Mouse (Mus musculus) lung, embryonic 14.5 days (tissue): ENCODE data around the gene Cuta. TPM values are rescaled to one million over a fixed set of nuclear protein-coding genes. Genes with fewer than 3 reads are reported as not detected.
A peak's percentile ranks its signal among the peaks of the same experiment; 100 is the strongest.
"Not testable (repeated sequence)": the region's sequence is repeated elsewhere in the genome, so short reads cannot be mapped to it uniquely, and the experiment has no call there.

Source experiments
- ATAC-seq: fragments of 200-750 bp; cut with Nextera tagmentation; 2 replicates; pipeline ENCODE4 v1.8.0; 2017; ENCODE audit warnings: mild to moderate bottlenecking, moderate TSS enrichment, moderate library complexity; ENCODE audit not compliant: insufficient read depth
- DNase-seq: peaks from one replicate; pipeline ENCODE4 v3.0.0-alpha.2; 2015
- H3K27ac ChIP-seq: fragments of 300-500 bp; sonication (generic); 2 replicates; pipeline ENCODE4 v1.5.1; 2014; ENCODE audit warnings: low read depth, mild to moderate bottlenecking, moderate library complexity
- H3K27me3 ChIP-seq: fragments of 300-500 bp; sonication (generic); 2 replicates; pipeline ENCODE4 v1.6.1; 2014; ENCODE audit warnings: low read length, control low read depth; ENCODE audit not compliant: insufficient read depth
- H3K36me3 ChIP-seq: fragments of 300-500 bp; sonication (generic); 2 replicates; pipeline ENCODE4 v1.6.1; 2014; ENCODE audit warnings: control low read depth; ENCODE audit not compliant: insufficient read depth
- H3K4me1 ChIP-seq: fragments of 300-500 bp; sonication (generic); 2 replicates; pipeline ENCODE4 v1.6.1; 2014; ENCODE audit warnings: antibody characterized with exemption, control low read depth; ENCODE audit not compliant: insufficient read depth
- H3K4me2 ChIP-seq: fragments of 300-500 bp; sonication (generic); 2 replicates; pipeline ENCODE4 v1.6.1; 2014; ENCODE audit warnings: mild to moderate bottlenecking
- H3K4me3 ChIP-seq: fragments of 300-500 bp; sonication (generic); 2 replicates; pipeline ENCODE4 v1.5.1; 2014; ENCODE audit warnings: low read depth, low read length
- H3K9ac ChIP-seq: fragments of 300-500 bp; sonication (generic); 2 replicates; pipeline ENCODE4 v1.6.1; 2014
- H3K9me3 ChIP-seq: fragments of 300-500 bp; sonication (generic); 2 replicates; pipeline ENCODE4 v1.6.1; 2016; ENCODE audit warnings: low read depth, low read length, control low read depth
- CTCF ChIP-seq: IDR thresholded peaks from 2 replicates; pipeline ENCODE4 v1.5.1; 2016; ENCODE audit warnings: antibody characterized with exemption, low read depth
- WGBS: fragments of 180-500 bp; shearing (Covaris S2); extraction: QIAGEN DNeasy Blood & Tissue Kit; methylation state at CpG from one replicate; pipeline ENCODE4 v1.1.7; 2014; 5-methylcytosine and 5-hydroxymethylcytosine counted together
- polyA plus RNA-seq: library from polyadenylated mRNA; unstranded; fragments of >200 nt; fragmentation: Nextera tagmentation; extraction: Ambion mirVana; gene quantifications from 2 replicates; pipeline ENCODE4 v1.2.1, GENCODE M21; 2014

Gene Cuta
- polyA plus RNA-seq, 1 experiment from 2014 or later, result 163 TPM

DNA sequence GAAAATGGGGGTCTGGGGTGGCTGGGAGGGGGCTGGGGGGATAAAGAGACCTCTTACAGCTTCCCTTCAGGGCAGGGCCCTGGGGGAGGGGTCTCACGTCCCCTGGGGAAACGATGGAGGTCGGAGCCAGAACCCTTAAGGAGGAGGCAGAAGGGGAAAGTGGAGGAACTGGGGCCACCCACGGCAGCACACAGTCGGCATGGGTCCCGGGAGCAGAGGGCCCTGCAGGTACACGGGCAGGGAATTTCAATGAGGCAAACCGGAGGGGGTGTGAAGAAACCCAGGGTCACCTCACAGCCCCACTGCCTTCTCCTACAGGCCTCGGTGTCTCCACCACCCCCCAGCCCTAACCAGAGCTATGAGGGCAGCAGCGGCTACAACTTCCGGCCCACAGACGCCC, 2.9 kb downstream of the Cuta start:
- Histone ChIP-seq H3K27ac (no peak overlapping the region), H3K27me3 (no peaks in the 10 kb centered on the region), H3K9ac (no peak overlapping the region), H3K4me2 (no peak overlapping the region), H3K36me3 (peaks cover 40% of the 10 kb centered on the region), H3K9me3 (no peaks in the 10 kb centered on the region), H3K4me3 (no peak overlapping the region), H3K4me1 (0 out of 2 replicates have a peak, but pooled peaks cover 8% of the 10 kb centered on the region)
- DNase-seq, result no peak
- no peak for TF ChIP-seq CTCF
- WGBS, result 74% methylated on average over 12 of the region's 12 CpGs
- no peak for ATAC-seq

DNA sequence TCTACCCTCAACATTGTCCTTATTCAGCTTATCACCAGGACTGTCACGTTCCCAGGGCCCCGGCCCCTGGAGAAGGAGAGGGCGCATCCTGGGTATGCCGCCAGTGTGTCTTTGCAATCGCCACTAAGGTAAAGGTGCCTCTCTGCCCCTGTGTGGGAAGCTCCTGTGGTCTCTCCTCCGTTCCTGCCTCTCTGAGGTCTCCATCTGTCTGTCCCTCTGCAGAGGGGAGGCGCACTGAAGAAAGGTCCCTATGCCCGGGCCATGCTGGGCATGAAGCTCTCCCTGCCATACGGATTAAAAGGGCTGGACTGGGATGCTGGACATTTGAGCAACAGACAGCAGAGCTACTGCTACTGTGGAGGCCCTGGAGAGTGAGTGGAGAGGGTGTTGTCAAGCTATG, 4.3 kb downstream of the Cuta start:
- DNase-seq (no peak), ATAC-seq (no peak)
- Histone ChIP-seq H3K4me2 (no peak overlapping the region), H3K36me3 (peaks cover 48% of the 10 kb centered on the region), H3K27me3 (no peaks in the 10 kb centered on the region), H3K9ac (no peak overlapping the region), H3K9me3 (no peaks in the 10 kb centered on the region), H3K27ac (no peak overlapping the region), H3K4me1 (0 out of 2 replicates have a peak, but pooled peaks cover 8% of the 10 kb centered on the region), H3K4me3 (no peak overlapping the region)
- WGBS, result 84% methylated on average over 9 of the region's 9 CpGs
- TF ChIP-seq CTCF, result no peak

DNA sequence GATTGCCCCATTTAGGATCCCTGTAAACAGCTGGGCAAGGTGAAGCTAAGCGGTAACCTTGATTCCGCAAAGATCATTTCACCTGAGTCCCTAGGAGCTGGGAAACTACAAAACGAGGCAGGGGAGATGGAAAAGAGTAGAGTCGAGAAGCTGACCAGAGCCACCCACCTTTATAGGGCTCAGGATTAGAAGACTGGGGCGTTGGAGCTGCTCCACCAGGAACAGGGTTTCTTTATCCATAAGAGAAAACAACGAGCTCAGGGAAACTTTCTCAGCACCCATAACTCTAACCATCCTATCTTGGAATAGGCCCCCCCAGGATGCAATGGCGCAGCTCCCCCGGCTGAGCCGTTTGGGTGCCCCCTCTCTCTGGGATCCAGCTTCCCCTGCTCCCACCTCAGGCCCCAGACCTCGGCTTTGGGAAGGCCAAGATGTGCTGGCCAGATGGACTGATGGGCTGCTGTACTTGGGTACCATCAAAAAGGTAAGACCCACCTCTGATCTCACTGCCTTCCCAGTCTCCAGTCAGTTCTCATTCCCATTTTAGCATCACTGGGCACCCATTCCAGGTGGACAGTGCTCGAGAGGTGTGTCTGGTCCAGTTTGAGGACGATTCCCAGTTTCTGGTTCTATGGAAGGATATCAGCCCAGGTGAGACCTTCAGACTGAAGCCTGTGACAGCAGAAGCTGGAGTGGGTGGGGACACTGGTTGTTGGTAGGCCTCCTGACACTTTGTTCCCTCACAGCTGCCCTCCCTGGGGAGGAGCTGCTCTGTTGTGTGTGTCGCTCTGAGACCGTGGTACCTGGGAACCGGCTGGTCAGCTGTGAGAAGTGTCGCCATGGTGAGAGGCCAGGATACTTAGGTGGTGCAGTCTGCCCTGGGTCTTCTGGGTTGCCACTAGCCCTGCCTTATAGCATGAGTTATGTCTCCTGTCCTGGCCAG, 5.2 kb downstream of the Cuta start:
- peak overlapping the region; percentile 64 for H3K4me3 ChIP-seq
- H3K36me3 ChIP-seq, result peaks cover 56% of the 10 kb centered on the region
- DNase-seq (no peak), ATAC-seq (no peak)
- H3K9me3 ChIP-seq, result no peaks in the 10 kb centered on the region
- WGBS, result 74% methylated on average over 16 of the region's 16 CpGs
- H3K9ac ChIP-seq, result peak overlapping the region; percentile 73
- H3K27ac ChIP-seq, result no peak overlapping the region
- no peaks in the 10 kb centered on the region for H3K27me3 ChIP-seq
- no peak for TF ChIP-seq CTCF
- peak overlapping the region; percentile 86 for H3K4me2 ChIP-seq
- H3K4me1 ChIP-seq, result 0 out of 2 replicates have a peak, but pooled peaks cover 8% of the 10 kb centered on the region

DNA sequence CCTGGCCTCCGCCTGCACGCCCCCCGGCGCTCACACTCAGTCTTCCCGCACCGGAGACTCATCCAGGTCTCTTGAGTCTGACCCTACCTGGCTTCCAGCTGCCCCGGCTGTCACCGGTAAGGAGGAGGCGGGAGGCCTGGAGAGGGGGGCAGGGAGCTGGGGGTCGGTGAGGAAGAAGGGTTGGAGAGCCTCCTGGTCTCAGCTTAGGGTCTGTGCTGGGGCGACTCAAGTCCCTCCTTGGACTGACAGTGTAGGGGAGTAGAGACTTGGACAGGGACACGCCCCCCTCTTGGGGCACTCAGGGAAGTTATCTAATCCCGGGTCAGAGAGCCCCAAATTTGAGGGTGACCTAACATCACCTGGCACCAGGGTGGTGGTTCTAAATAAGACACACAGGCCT, 6.0 kb downstream of the Cuta start:
- Histone ChIP-seq H3K4me3 (peak overlapping the region; percentile 64), H3K27me3 (no peaks in the 10 kb centered on the region), H3K36me3 (peaks cover 63% of the 10 kb centered on the region), H3K9me3 (no peaks in the 10 kb centered on the region), H3K4me1 (0 out of 2 replicates have a peak, but pooled peaks cover 8% of the 10 kb centered on the region), H3K9ac (peak overlapping the region; percentile 73), H3K4me2 (peak overlapping the region; percentile 86), H3K27ac (peak overlapping the region; percentile 75)
- DNase-seq (no peak), ATAC-seq (peak; percentile 36)
- no peak for TF ChIP-seq CTCF
- 7% methylated on average over 13 of the region's 13 CpGs for WGBS

DNA sequence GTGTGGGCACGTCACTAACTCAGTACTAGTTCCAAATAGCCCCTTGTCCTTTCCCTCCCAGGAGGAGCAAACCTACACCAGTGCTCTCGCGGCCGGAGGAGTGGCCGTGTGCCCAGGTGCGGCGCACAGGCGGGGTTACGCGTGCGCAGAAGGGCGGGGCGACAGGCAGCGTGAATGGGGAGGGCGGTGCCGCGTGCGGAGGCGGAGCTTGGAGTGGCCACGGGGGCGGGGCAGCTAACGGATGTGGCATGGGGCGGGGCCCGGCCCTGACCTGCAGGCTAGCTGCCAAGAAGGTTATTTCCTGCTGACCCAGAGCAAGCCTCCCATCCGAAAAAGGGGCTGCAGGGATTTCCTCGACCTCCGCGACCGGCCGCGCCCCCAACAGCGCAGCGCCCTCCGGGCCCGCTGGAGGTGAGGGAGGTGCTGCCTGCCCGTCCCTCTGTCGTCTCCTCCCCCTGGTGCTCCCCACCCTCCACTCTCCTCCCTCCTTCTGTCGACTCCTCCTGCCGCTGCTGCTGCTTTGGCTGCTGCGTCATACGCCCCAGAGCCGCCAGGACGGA, 6.5 kb downstream of the Cuta start, which contains the start of gene Phf1:
Gene Phf1, plus strand, starts transcription at position 214 of the 560 bp plus-strand sequence.
- Histone ChIP-seq H3K4me1 (0 out of 2 replicates have a peak, but pooled peaks cover 4% of the 10 kb centered on the region), H3K36me3 (peaks cover 65% of the 10 kb centered on the region), H3K27ac (peak within 1 kb of the TSS; percentile 75), H3K4me2 (peak within 1 kb of the TSS; percentile 86), H3K27me3 (no peaks in the 10 kb centered on the region), H3K9ac (peak within 1 kb of the TSS; percentile 73), H3K9me3 (no peaks in the 10 kb centered on the region), H3K4me3 (peak within 1 kb of the TSS; percentile 64)
- WGBS, result under 1% methylated on average over 43 of the region's 43 CpGs
- ATAC-seq (peak; percentile 89), DNase-seq (peak; percentile 96)
- no peak for TF ChIP-seq CTCF

DNA sequence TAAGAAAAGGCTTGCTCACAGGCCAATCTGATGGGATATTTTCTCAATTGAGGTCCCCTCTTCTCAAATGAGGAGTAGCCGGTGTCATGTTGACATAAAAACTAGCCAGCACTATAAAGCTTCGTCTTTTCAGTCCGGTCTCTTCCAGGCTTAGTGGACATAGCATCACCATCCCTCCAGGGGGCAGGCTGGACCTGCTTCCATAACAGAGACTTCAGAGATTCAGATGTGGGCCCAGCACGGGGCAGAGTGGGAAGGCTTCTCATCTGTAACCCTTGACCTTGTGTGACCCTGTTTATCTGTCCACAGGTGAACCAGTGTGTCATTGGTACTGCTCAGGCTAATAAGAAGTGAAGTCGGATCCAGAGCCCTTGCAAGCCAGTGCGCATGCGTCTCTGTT, 7.6 kb downstream of the Cuta start:
- peak; percentile 75 for DNase-seq
- 59% methylated on average over 7 of the region's 7 CpGs for WGBS

DNA sequence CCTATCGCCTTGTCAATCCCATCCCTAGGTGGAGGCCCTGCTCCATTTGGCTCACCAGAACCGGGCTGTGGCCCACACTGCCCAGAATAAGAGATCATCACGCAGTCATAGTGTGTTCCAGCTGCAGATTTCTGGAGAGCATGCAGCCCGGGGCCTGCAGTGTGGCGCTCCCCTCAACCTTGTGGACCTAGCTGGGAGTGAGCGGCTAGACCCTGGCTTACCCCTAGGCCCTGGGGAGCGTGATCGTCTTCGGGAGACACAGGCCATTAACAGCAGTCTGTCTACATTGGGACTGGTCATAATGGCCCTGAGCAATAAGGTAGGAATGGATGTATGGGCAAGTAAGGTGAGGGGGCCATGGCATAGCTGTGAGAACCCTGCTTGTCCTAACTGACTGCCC, 14.0 kb downstream of the Cuta start:
- not testable (repeated sequence) for H3K4me2 ChIP-seq, H3K9ac ChIP-seq, H3K4me3 ChIP-seq, DNase-seq, H3K9me3 ChIP-seq, H3K27ac ChIP-seq, ATAC-seq, H3K27me3 ChIP-seq, H3K4me1 ChIP-seq
- peaks cover 66% of the 10 kb centered on the region for H3K36me3 ChIP-seq
- 92% methylated on average over 9 of the region's 9 CpGs for WGBS

More for the DNA sequence above, 7.6 kb downstream of the Cuta start:
- H3K27ac ChIP-seq, H3K4me3 ChIP-seq, H3K9me3 ChIP-seq, H3K27me3 ChIP-seq, H3K4me1 ChIP-seq, H3K4me2 ChIP-seq, H3K9ac ChIP-seq: not testable (repeated sequence)
- H3K36me3 ChIP-seq, result peaks cover 66% of the 10 kb centered on the region
- TF ChIP-seq CTCF, result peak; percentile 65
- 0 out of 2 replicates have a peak, but pooled peaks have one; percentile 7 for ATAC-seq

DNA sequence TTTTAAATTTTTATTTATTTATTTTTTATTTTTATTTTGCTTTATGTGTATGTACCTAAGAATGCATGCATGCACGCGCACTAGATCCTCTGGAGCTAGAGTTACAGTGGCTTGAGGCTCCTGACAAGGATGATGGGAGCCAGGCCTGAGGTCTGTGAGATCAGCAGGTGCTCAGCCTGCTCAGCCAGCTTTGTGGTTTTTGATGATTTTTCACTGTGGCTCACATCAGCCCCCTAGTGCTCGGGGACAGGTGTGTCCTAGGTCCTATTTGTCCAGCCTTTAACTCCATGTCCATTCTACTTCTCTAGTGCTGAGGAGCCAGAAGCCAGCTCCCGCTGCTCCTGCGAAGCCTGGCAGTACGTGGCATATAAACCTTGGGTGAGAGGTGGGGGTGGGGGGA, 17.0 kb downstream of the Cuta start:
- not testable (repeated sequence) for H3K4me3 ChIP-seq, ATAC-seq, H3K9me3 ChIP-seq, H3K27me3 ChIP-seq, H3K4me1 ChIP-seq, H3K4me2 ChIP-seq, H3K27ac ChIP-seq, DNase-seq, H3K9ac ChIP-seq
- 87% methylated on average over 5 of the region's 6 CpGs for WGBS
- peaks cover 43% of the 10 kb centered on the region for H3K36me3 ChIP-seq

DNA sequence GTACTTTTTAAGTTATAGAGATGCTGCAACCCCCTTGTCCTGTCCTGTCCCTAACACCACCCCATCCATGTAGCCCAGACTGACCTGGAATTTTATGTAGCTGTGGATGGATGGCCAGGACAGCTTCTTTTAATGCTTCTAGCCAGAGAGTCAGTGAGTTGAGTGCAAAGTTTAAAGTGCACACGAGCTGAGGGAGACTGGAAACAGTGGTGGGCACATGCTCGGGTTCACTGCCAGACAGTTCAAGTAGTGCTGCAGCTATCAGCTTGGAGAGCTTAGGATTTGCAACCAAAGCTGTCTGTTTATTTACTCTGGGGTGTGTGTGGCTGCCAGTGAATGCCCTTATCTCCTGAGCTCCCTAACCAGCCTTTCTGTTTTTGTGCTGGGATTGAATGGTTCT, 19.9 kb downstream of the Cuta start:
- ATAC-seq, H3K27me3 ChIP-seq, H3K9me3 ChIP-seq, H3K4me3 ChIP-seq, H3K4me2 ChIP-seq, H3K9ac ChIP-seq, H3K27ac ChIP-seq, DNase-seq, H3K4me1 ChIP-seq: not testable (repeated sequence)
- H3K36me3 ChIP-seq, result peaks cover 20% of the 10 kb centered on the region
- 42% methylated on average over 2 of the region's 2 CpGs for whole genome bisulfite sequencing
